In genomic region chr13:104070703-104071102, GRCm38 (mm10) we compare ENCODE assay signal across 24 mouse cellular contexts. TPM values are rescaled to one million over a fixed set of nuclear protein-coding genes. Genes with fewer than 3 reads are reported as not detected.
DNase-seq lines count a peak whose midpoint lies in the region; ATAC-seq and TF ChIP-seq lines count a peak whose summit lies in the region.
"Had no signal": no experiment of that assay in that cellular context is flagged by ENCODE, and none has a peak within 500 bp of the region (broad histone marks: within the 10 kb centered on the region; RNA-seq: fewer than 3 reads in every experiment).

No protein-coding gene starts in this region.

- TF ChIP-seq POLR2A in heart, adult 2 months (IDR thresholded peaks at IDR 0.05; ENCODE audit: insufficient read depth, low read depth, low read length), result no peak

- H3K9ac ChIP-seq in heart, adult 2 months (ENCODE audit: low read depth, low read length), result no peak overlapping the region
- H3K9ac ChIP-seq in heart, postnatal 0 days (replicated peaks; ENCODE audit: low read depth, low read length), result no peak overlapping the region
- H3K9ac ChIP-seq: embryonic facial prominence, embryonic 12.5 days; hindbrain, embryonic 15.5 days; stomach, embryonic 15.5 days had no signal

- no peak overlapping the region for H3K4me3 ChIP-seq in heart, adult 2 months
- H3K4me3 ChIP-seq in heart, postnatal 0 days (ENCODE audit: low read depth, low read length), result no peak overlapping the region
- H3K4me3 ChIP-seq: embryonic facial prominence, embryonic 12.5 days; erythroblast, embryonic 14.5 days; hindbrain, embryonic 15.5 days; megakaryocyte, embryonic 14.5 days; stomach, embryonic 15.5 days had no signal

- no peak for ATAC-seq in heart, postnatal 0 days (ENCODE audit: insufficient read depth, low read depth)
- ATAC-seq: activated CD4-positive, CD25-positive, alpha-beta regulatory T cell, adult 4 months; forebrain, embryonic 14.5 days; intestine, embryonic 16.5 days had no signal

- H3K36me3 ChIP-seq in heart, adult 2 months (ENCODE audit: control insufficient read depth, insufficient read depth, low read length), result peaks cover 3% of the 10 kb centered on the region
- H3K36me3 ChIP-seq in heart, postnatal 0 days (replicated peaks; ENCODE audit: control insufficient read depth, insufficient read depth, low read length), result peaks cover 16% of the 10 kb centered on the region; the same call in 1 of the 2 replicates
- H3K36me3 ChIP-seq: stomach, embryonic 15.5 days had no signal

- no peak overlapping the region for H3K4me2 ChIP-seq in heart, postnatal 0 days (ENCODE audit: low read depth, low read length)
- H3K4me2 ChIP-seq: embryonic facial prominence, embryonic 12.5 days; hindbrain, embryonic 15.5 days; stomach, embryonic 15.5 days had no signal

- TF ChIP-seq EP300 in heart, adult 2 months (IDR thresholded peaks at IDR 0.05; ENCODE audit: insufficient read depth, low read depth, low read length), result no peak
- TF ChIP-seq EP300 in heart, postnatal 0 days (IDR thresholded peaks at IDR 0.05; ENCODE audit: low read depth), result no peak

- intact Hi-C loops in heart, adult 2 months (cut with DNase I), result no loop called here
- intact Hi-C loops in heart, postnatal 25 days (cut with DNase I), result no loop called here
- intact Hi-C loops in left cerebral cortex, postnatal 10 days (cut with DNase I), result no loop called here

- no peaks in the 10 kb centered on the region for H3K9me3 ChIP-seq in heart, postnatal 0 days (replicated peaks; ENCODE audit: control insufficient read depth, low read length)
- H3K9me3 ChIP-seq: embryonic facial prominence, embryonic 12.5 days; G1E; hindbrain, embryonic 15.5 days; megakaryocyte, embryonic 14.5 days; stomach, embryonic 15.5 days had no signal

- no peaks in the 10 kb centered on the region for H3K79me2 ChIP-seq in heart, adult 2 months (replicated peaks; ENCODE audit: control insufficient read depth, insufficient read depth, low read length)

- TF ChIP-seq CTCF in heart, adult 2 months (IDR thresholded peaks at IDR 0.05), result no peak
- TF ChIP-seq CTCF in heart, postnatal 0 days (IDR thresholded peaks at IDR 0.05; ENCODE audit: low read depth), result no peak

- H3K4me1 ChIP-seq in heart, adult 2 months (ENCODE audit: control insufficient read depth, insufficient read depth, low read length), result peaks cover 7% of the 10 kb centered on the region
- no peaks in the 10 kb centered on the region for H3K4me1 ChIP-seq in heart, postnatal 0 days (ENCODE audit: control insufficient read depth, insufficient read depth)
- H3K4me1 ChIP-seq: embryonic facial prominence, embryonic 12.5 days; hindbrain, embryonic 15.5 days; stomach, embryonic 15.5 days had no signal

- 40% methylated on average over 3 of the region's 3 CpGs for WGBS in heart, adult 2 months
- WGBS in heart, postnatal 0 days, result 62% methylated on average over 3 of the region's 3 CpGs

- no peaks in the 10 kb centered on the region for H3K27me3 ChIP-seq in heart, adult 2 months (ENCODE audit: control insufficient read depth, insufficient read depth, low read length)
- no peaks in the 10 kb centered on the region for H3K27me3 ChIP-seq in heart, postnatal 0 days (ENCODE audit: control insufficient read depth, insufficient read depth, low read length)
- H3K27me3 ChIP-seq: embryonic facial prominence, embryonic 12.5 days; hindbrain, embryonic 15.5 days; megakaryocyte, embryonic 14.5 days; stomach, embryonic 15.5 days had no signal

- no peak for DNase-seq in heart, adult 2 months
- no peak for DNase-seq in heart, postnatal 25 days (ENCODE audit: low spot score)
- DNase-seq in kidney, adult 9 months, result peak; percentile 20
- no peak for DNase-seq in kidney, postnatal 14 days
- DNase-seq in heart, postnatal 0 days (ENCODE audit: low spot score), result no peak
- peak; percentile 67 for DNase-seq in lung, postnatal 10 days
- no peak for DNase-seq in thymus, postnatal 25 days
- no peak for DNase-seq in left cerebral cortex, postnatal 10 days (ENCODE audit: extremely low spot score in 1 of 2, low spot score in 2 of 2)
- DNase-seq: adrenal gland, postnatal 14 days; cerebellum, postnatal 10 days; gastrocnemius, postnatal 14 days; liver; midbrain, embryonic 14.5 days; right cerebral cortex, postnatal 14 days; spleen, adult 18-20 months had no signal

- H3K27ac ChIP-seq in heart, adult 2 months, result peak overlapping the region; percentile 36
- H3K27ac ChIP-seq in heart, postnatal 0 days (ENCODE audit: low read depth), result peak overlapping the region; percentile 46; the same call in 1 of the 2 replicates
- H3K27ac ChIP-seq: embryonic facial prominence, embryonic 12.5 days; hindbrain, embryonic 15.5 days; stomach, embryonic 15.5 days had no signal

RNA-seq across cellular contexts. Expression of gene Nln, which starts 38.7 kb away (rescaled TPM):
- total RNA-seq in heart, adult 2 months (2021), result 10 to 100 TPM in 1 of 2 experiments, 1 to 10 TPM in 1; 8.8 to 11.0 TPM
- 4.5 and 5.3 TPM in 2 replicates for polyA plus RNA-seq in heart, adult 2 months (2012; rRNA removed)
- 10 to 100 TPM; 11.2 to 11.6 TPM for total RNA-seq in heart, postnatal 25 days (2021)
- total RNA-seq in heart, postnatal 0 days (2014; rRNA removed; ENCODE audit: low replicate concordance), result 31.1 and 42.2 TPM in 2 replicates
- 16.2 and 17.0 TPM in 2 replicates for polyA plus RNA-seq in heart, postnatal 0 days (2015; fragmentation: Nextera tagmentation; extraction: Ambion mirVana)
- 10 to 100 TPM; 43.7 to 46.3 TPM for total RNA-seq in left cerebral cortex, postnatal 10 days (2021)

RNA-seq across cellular contexts. Expression of gene Sgtb, which starts 38.8 kb away (rescaled TPM):
- under 1 TPM; 0.57 to 0.99 TPM for total RNA-seq in heart, adult 2 months (2021)
- polyA plus RNA-seq in heart, adult 2 months (2012; rRNA removed), result 0.39 and 0.70 TPM in 2 replicates
- 1 to 10 TPM in 1 of 2 experiments, under 1 TPM in 1; 0.75 to 1.6 TPM for total RNA-seq in heart, postnatal 25 days (2021)
- 1.1 and 1.6 TPM in 2 replicates for total RNA-seq in heart, postnatal 0 days (2014; rRNA removed; ENCODE audit: low replicate concordance)
- 1.1 TPM in 2 replicates for polyA plus RNA-seq in heart, postnatal 0 days (2015; fragmentation: Nextera tagmentation; extraction: Ambion mirVana)
- total RNA-seq in left cerebral cortex, postnatal 10 days (2021), result 10 to 100 TPM; 70.6 to 71.7 TPM
- polyA plus RNA-seq: erythroblast, embryonic 14.5 days had no signal

Comparison
In these comparisons a context has a peak if more than half of its experiments do, and no peak if none do; other contexts are left out.
1. DNase-seq: peak in kidney, adult 9 months (single experiment) and lung, postnatal 10 days (single experiment); none in heart, adult 2 months (0 of 2), heart, postnatal 25 days (single experiment), kidney, postnatal 14 days (single experiment), heart, postnatal 0 days (single experiment), thymus, postnatal 25 days (single experiment) and left cerebral cortex, postnatal 10 days (0 of 2).
2. RNA of gene Sgtb, which starts 38.8 kb away (total RNA-seq): 70.6 to 71.7 TPM in left cerebral cortex, postnatal 10 days; 0.75 to 1.6 TPM in heart, postnatal 25 days, 1.1 to 1.6 TPM in heart, postnatal 0 days and 0.57 to 0.99 TPM in heart, adult 2 months; every median in the first group is over 10 times any median in the second.